Mouse (Mus musculus) ES-Bruce4 (cell line): ENCODE measurements around the gene Uhmk1. TPM values are rescaled to one million over a fixed set of nuclear protein-coding genes. Genes with fewer than 3 reads are reported as not detected.

Experiments used
- H3K27ac ChIP-seq: 2 replicates; pipeline ENCODE4 v1.5.1; 2012; ENCODE audit warnings: low read length, inconsistent platforms; ENCODE audit not compliant: insufficient read depth
- H3K27me3 ChIP-seq: 2 replicates; pipeline ENCODE4 v1.6.1; 2012; ENCODE audit warnings: mild to moderate bottlenecking, low read length, inconsistent platforms; ENCODE audit not compliant: control insufficient read depth, poor library complexity, insufficient read depth, severe bottlenecking
- H3K36me3 ChIP-seq: 2 replicates; pipeline ENCODE4 v1.6.1; 2012; ENCODE audit warnings: inconsistent platforms, mild to moderate bottlenecking, low read length, moderate library complexity; ENCODE audit not compliant: control insufficient read depth, poor library complexity, insufficient read depth, severe bottlenecking
- H3K4me1 ChIP-seq: one replicate; pipeline ENCODE4 v1.8.1; 2011; ENCODE audit warnings: low read length; ENCODE audit not compliant: control insufficient read depth, insufficient read depth
- H3K4me3 ChIP-seq: 2 replicates; pipeline ENCODE4 v1.5.1; 2011; ENCODE audit warnings: low read depth, mild to moderate bottlenecking, low read length
- H3K9ac ChIP-seq: 2 replicates; pipeline ENCODE4 v1.6.1; 2012; ENCODE audit warnings: low read depth, mild to moderate bottlenecking, inconsistent platforms; ENCODE audit not compliant: poor library complexity, severe bottlenecking
- H3K9me3 ChIP-seq: replicated peaks from 2 replicates; pipeline ENCODE4 v1.6.1; 2012; ENCODE audit warnings: mild to moderate bottlenecking, low read length, inconsistent platforms; ENCODE audit not compliant: control insufficient read depth, poor library complexity, insufficient read depth, severe bottlenecking
- CTCF ChIP-seq: IDR thresholded peaks from one replicate; pipeline ENCODE4 v1.8.1; 2011; ENCODE audit warnings: low read depth, low read length
- EP300 ChIP-seq: IDR thresholded peaks from 2 replicates; pipeline ENCODE4 v1.6.1; 2011; ENCODE audit warnings: low read depth, low read length; ENCODE audit not compliant: insufficient read depth
- POLR2A ChIP-seq: IDR thresholded peaks from one replicate; pipeline ENCODE4 v1.8.1; 2011; ENCODE audit warnings: low read length; ENCODE audit not compliant: insufficient read depth
- polyA plus RNA-seq: library from polyadenylated mRNA; stranded (reverse); fragments of >200 nt; gene quantifications from 2 replicates; pipeline ENCODE4 v1.2.4, GENCODE M21; 2011; ENCODE audit warnings: low read depth; ENCODE audit not compliant: missing spikeins, insufficient read depth, insufficient read length

Uhmk1 gene
- polyA plus RNA-seq, 1 experiment: 28.6 TPM

GRCm38 (mm10) chr1:170155761-170156160 is 59.4 kb downstream of the Uhmk1 start:
- H3K9ac ChIP-seq: no peak overlapping the region
- TF ChIP-seq POLR2A: no peak
- TF ChIP-seq CTCF: no peak
- TF ChIP-seq EP300: no peak
- no peak overlapping the region for H3K27ac ChIP-seq
- peaks cover 3% of the 10 kb centered on the region for H3K36me3 ChIP-seq
- H3K27me3 ChIP-seq: no peaks in the 10 kb centered on the region
- H3K4me1 ChIP-seq: no peaks in the 10 kb centered on the region
- H3K4me3 ChIP-seq: no peak overlapping the region
- no peaks in the 10 kb centered on the region for H3K9me3 ChIP-seq

GRCm38 (mm10) chr1:170155298-170155697 is 59.9 kb downstream of the Uhmk1 start:
- H3K9ac ChIP-seq: no peak overlapping the region
- H3K27ac ChIP-seq: no peak overlapping the region
- H3K4me1 ChIP-seq: no peaks in the 10 kb centered on the region
- H3K36me3 ChIP-seq: peaks cover 3% of the 10 kb centered on the region
- H3K9me3 ChIP-seq: no peaks in the 10 kb centered on the region
- no peaks in the 10 kb centered on the region for H3K27me3 ChIP-seq
- H3K4me3 ChIP-seq: no peak overlapping the region
- TF ChIP-seq CTCF: peak; percentile 48
- no peak for TF ChIP-seq POLR2A

- Histone ChIP-seq H3K27me3 (no peaks in the 10 kb centered on the region), H3K4me3 (no peak overlapping the region), H3K27ac (no peak overlapping the region), H3K4me1 (no peaks in the 10 kb centered on the region), H3K9me3 (no peaks in the 10 kb centered on the region), H3K9ac (no peak overlapping the region), H3K36me3 (peaks cover 8% of the 10 kb centered on the region)
- TF ChIP-seq POLR2A: no peak
These were observed 61.2 kb downstream of the Uhmk1 start for GRCm38 (mm10) chr1:170153986-170154385.

GRCm38 (mm10) chr1:170152552-170152951 is 62.6 kb downstream of the Uhmk1 start:
- Histone ChIP-seq H3K36me3 (peaks cover 8% of the 10 kb centered on the region; the same call in 1 of the 2 replicates), H3K27me3 (no peaks in the 10 kb centered on the region), H3K4me1 (no peaks in the 10 kb centered on the region), H3K9me3 (no peaks in the 10 kb centered on the region), H3K4me3 (no peak overlapping the region), H3K27ac (no peak overlapping the region), H3K9ac (no peak overlapping the region)
- TF ChIP-seq CTCF: no peak

GRCm38 (mm10) chr1:170150870-170151269 is 64.3 kb downstream of the Uhmk1 start:
- no peak overlapping the region for H3K4me3 ChIP-seq
- H3K9ac ChIP-seq: no peak overlapping the region
- 0 out of 2 replicates have a peak, but pooled peaks cover 5% of the 10 kb centered on the region for H3K36me3 ChIP-seq
- H3K27me3 ChIP-seq: no peaks in the 10 kb centered on the region
- TF ChIP-seq CTCF: no peak
- no peak for TF ChIP-seq EP300
- TF ChIP-seq POLR2A: no peak
- H3K9me3 ChIP-seq: no peaks in the 10 kb centered on the region
- no peak overlapping the region for H3K27ac ChIP-seq
- H3K4me1 ChIP-seq: no peaks in the 10 kb centered on the region

- Histone ChIP-seq H3K9ac (no peak overlapping the region), H3K27me3 (no peaks in the 10 kb centered on the region), H3K9me3 (no peaks in the 10 kb centered on the region), H3K4me3 (no peak overlapping the region), H3K27ac (no peak overlapping the region), H3K4me1 (no peaks in the 10 kb centered on the region), H3K36me3 (0 out of 2 replicates have a peak, but pooled peaks cover 5% of the 10 kb centered on the region)
- no peak for TF ChIP-seq POLR2A
- TF ChIP-seq EP300: no peak
- no peak for TF ChIP-seq CTCF
These were observed 65.4 kb downstream of the Uhmk1 start for GRCm38 (mm10) chr1:170149756-170150155.
